Mouse (Mus musculus) Patski (cell line): ENCODE results near the gene Msl1. TPM values are rescaled to one million over a fixed set of nuclear protein-coding genes. Genes with fewer than 3 reads are reported as not detected.

ENCODE experiments used
- ATAC-seq: fragments of 100-300 bp; one replicate; pipeline ENCODE4 v1.8.0; 2021
- CTCF ChIA-PET: fragments of 350-600 bp; sonication (Branson Sonifier 250); formaldehyde crosslinking; loops from one replicate; lab custom pipeline; 2022; ENCODE audit warnings: inconsistent platforms; lab: Charles Lee
- POLR2A ChIA-PET: fragments of 350-600 bp; sonication (Branson Sonifier 250); formaldehyde crosslinking; loops from one replicate; lab custom pipeline; 2022; ENCODE audit warnings: antibody characterized with exemption, inconsistent platforms; lab: Charles Lee
- DNase-seq: peaks from one replicate; pipeline ENCODE4 v3.0.0-alpha.2; 2011; ENCODE audit warnings: low read depth, low spot score
- H3K27me3 ChIP-seq: fragments of 371-371 bp; one replicate; pipeline ENCODE4 v1.5.1; 2021
- CTCF ChIP-seq: fragments of 100-300 bp; IDR thresholded peaks from one replicate; pipeline ENCODE4 v1.5.1; 2021
- in situ Hi-C: fragments of 300-500 bp; cut with MboI; formaldehyde crosslinking; loops from 3 replicates; pipeline ENCODE4 v1.11.1; 2018; ENCODE audit warnings: low pct_unique_long_range_greater_than_20kb, mixed read lengths
- polyA plus RNA-seq: library from polyadenylated mRNA; unstranded; gene quantifications from one replicate; pipeline ENCODE4 v1.2.3, GENCODE M21; 2021

The Msl1 gene
- polyA plus RNA-seq, 1 experiment from 2014 or later = 69.9 TPM

- peak; percentile 20 for ATAC-seq
- in situ Hi-C loops = no loop called here
- no peak for DNase-seq
Observed at GRCm38 (mm10) chr11:98751221-98751782, 44.0 kb upstream of the Msl1 start.

GRCm38 (mm10) chr11:98752562-98753140 lies 42.7 kb upstream of the Msl1 start:
- in situ Hi-C loops = no loop called here
- no peak for TF ChIP-seq CTCF
- DNase-seq (no peak), ATAC-seq (no peak)
- no peaks in the 10 kb centered on the region for H3K27me3 ChIP-seq
- ChIA-PET POLR2A (interaction anchor here (2.3 kb wide), 1 partner anchor 10 kb away, joined by 12 read pairs; no protein-coding TSS in a partner anchor), CTCF (interaction anchor here (1.0 to 2.5 kb wide), 4 partner anchors 20 to 40 kb away, joined by 4 to 9 read pairs (median 4); no protein-coding TSS in a partner anchor)

More at GRCm38 (mm10) chr11:98751221-98751782, 44.0 kb upstream of the Msl1 start:
- TF ChIP-seq CTCF = no peak
- no peaks in the 10 kb centered on the region for H3K27me3 ChIP-seq
- POLR2A ChIA-PET = interaction anchor here (1.3 to 2.3 kb wide), 3 partner anchors 9 to 41 kb away, joined by 4 to 12 read pairs (median 9); no protein-coding TSS in a partner anchor
- CTCF ChIA-PET = interaction anchor here (1.1 to 2.6 kb wide), 3 partner anchors 10 to 22 kb away, joined by 3 to 13 read pairs (median 4); partner anchors contain the start of gene Thra

- ChIA-PET POLR2A (interaction anchor here (1.3 kb wide), 1 partner anchor 11 kb away, joined by 4 read pairs; no protein-coding TSS in a partner anchor), CTCF (interaction anchor here (1.0 to 2.5 kb wide), 4 partner anchors 19 to 41 kb away, joined by 4 to 9 read pairs (median 4); no protein-coding TSS in a partner anchor)
- in situ Hi-C loops = no loop called here
- ATAC-seq = no peak
- no peaks in the 10 kb centered on the region for H3K27me3 ChIP-seq
- DNase-seq = no peak
- TF ChIP-seq CTCF = no peak
Observed at GRCm38 (mm10) chr11:98753264-98753663, 42.1 kb upstream of the Msl1 start.

- POLR2A ChIA-PET = interaction anchor here (1.3 kb wide), 1 partner anchor 12 kb away, joined by 4 read pairs; no protein-coding TSS in a partner anchor
- H3K27me3 ChIP-seq = no peaks in the 10 kb centered on the region
- ATAC-seq = no peak
- TF ChIP-seq CTCF = no peak
- DNase-seq = no peak
- CTCF ChIA-PET = interaction anchor here (1.0 to 2.5 kb wide), 5 partner anchors 11 to 42 kb away, joined by 4 to 17 read pairs (median 6); no protein-coding TSS in a partner anchor
- in situ Hi-C loops = no loop called here
Observed at GRCm38 (mm10) chr11:98754151-98754620, 41.1 kb upstream of the Msl1 start.

- no peak for ATAC-seq
- CTCF ChIA-PET = interaction anchor here (1.0 to 2.5 kb wide), 4 partner anchors 12 to 32 kb away, joined by 4 to 17 read pairs (median 8); no protein-coding TSS in a partner anchor
- in situ Hi-C loops = no loop called here
Observed at GRCm38 (mm10) chr11:98754621-98755181, 40.6 kb upstream of the Msl1 start.

GRCm38 (mm10) chr11:98755726-98756380 lies 39.5 kb upstream of the Msl1 start:
- ChIA-PET CTCF (interaction anchor here (1.6 kb wide), 1 partner anchor 30 kb away, joined by 4 read pairs; no protein-coding TSS in a partner anchor), POLR2A (interaction anchor here (0.6 kb wide), 1 partner anchor 23 kb away, joined by 5 read pairs; no protein-coding TSS in a partner anchor)
- H3K27me3 ChIP-seq = no peaks in the 10 kb centered on the region
- DNase-seq (no peak), ATAC-seq (no peak)
- in situ Hi-C loops = no loop called here
- TF ChIP-seq CTCF = no peak

More at GRCm38 (mm10) chr11:98754621-98755181, 40.6 kb upstream of the Msl1 start:
- POLR2A ChIA-PET = interaction anchor here (1.3 kb wide), 1 partner anchor 13 kb away, joined by 4 read pairs; no protein-coding TSS in a partner anchor
- no peak for DNase-seq
- TF ChIP-seq CTCF = peak; percentile 93
- no peaks in the 10 kb centered on the region for H3K27me3 ChIP-seq

GRCm38 (mm10) chr11:98756711-98757110 lies 38.6 kb upstream of the Msl1 start:
- no peaks in the 10 kb centered on the region for H3K27me3 ChIP-seq
- in situ Hi-C loops = no loop called here
- TF ChIP-seq CTCF = no peak
- ATAC-seq = no peak
- POLR2A ChIA-PET = interaction anchor here (0.6 kb wide), 1 partner anchor 24 kb away, joined by 5 read pairs; no protein-coding TSS in a partner anchor
- DNase-seq = no peak
- CTCF ChIA-PET = interaction anchor here (1.6 kb wide), 1 partner anchor 29 kb away, joined by 4 read pairs; no protein-coding TSS in a partner anchor

- TF ChIP-seq CTCF = no peak
- CTCF ChIA-PET = interaction anchor here (1.1 to 3.4 kb wide), 6 partner anchors 8 to 44 kb away, joined by 3 to 12 read pairs (median 4); no protein-coding TSS in a partner anchor
- H3K27me3 ChIP-seq = no peaks in the 10 kb centered on the region
- POLR2A ChIA-PET = no interaction called here
- DNase-seq (no peak), ATAC-seq (no peak)
- in situ Hi-C loops = no loop called here
Observed at GRCm38 (mm10) chr11:98761939-98762338, 33.4 kb upstream of the Msl1 start.

- no peak for DNase-seq
- no peak for ATAC-seq
- H3K27me3 ChIP-seq = no peaks in the 10 kb centered on the region
- CTCF ChIA-PET = interaction anchor here (0.8 to 3.4 kb wide), 6 partner anchors 21 to 57 kb away, joined by 3 to 12 read pairs (median 4); no protein-coding TSS in a partner anchor
- no peak for TF ChIP-seq CTCF
- in situ Hi-C loops = no loop called here
- POLR2A ChIA-PET = interaction anchor here (1.2 kb wide), 1 partner anchor 10 kb away, joined by 4 read pairs; no protein-coding TSS in a partner anchor
Observed at GRCm38 (mm10) chr11:98762756-98763501, 32.4 kb upstream of the Msl1 start.
